Mouse (Mus musculus) right cerebral cortex, postnatal 25 days (tissue): ENCODE data around the gene Gm14137.

ENCODE experiments used
- DNase-seq: peaks from one replicate; pipeline ENCODE4 v3.0.0; 2022

The Gm14137 gene

GRCm38 (mm10) chr2:119172862-119173576 lies 1.3 kb upstream of the Gm14137 start:
- DNase-seq, result no peak

- DNase-seq, result no peak
Measured at GRCm38 (mm10) chr2:119174866-119175265, 557 bp downstream of the Gm14137 start.

- no peak for DNase-seq
Measured at GRCm38 (mm10) chr2:119175614-119176013, 1.3 kb downstream of the Gm14137 start.

GRCm38 (mm10) chr2:119176761-119177160 lies 2.5 kb downstream of the Gm14137 start:
- no peak for DNase-seq

GRCm38 (mm10) chr2:119177384-119177939 lies 3.2 kb downstream of the Gm14137 start:
- DNase-seq, result no peak

- DNase-seq, result no peak
Measured at GRCm38 (mm10) chr2:119182914-119183313, 8.6 kb downstream of the Gm14137 start.

GRCm38 (mm10) chr2:119189029-119189710 lies 14.9 kb downstream of the Gm14137 start:
- DNase-seq, result peak; percentile 77

GRCm38 (mm10) chr2:119190969-119191368 lies 16.7 kb downstream of the Gm14137 start:
- DNase-seq, result no peak

- DNase-seq, result no peak
Measured at GRCm38 (mm10) chr2:119194140-119194539, 19.8 kb downstream of the Gm14137 start.

- DNase-seq, result no peak
Measured at GRCm38 (mm10) chr2:119196316-119197108, 22.2 kb downstream of the Gm14137 start.

- no peak for DNase-seq
Measured at GRCm38 (mm10) chr2:119197493-119197892, 23.2 kb downstream of the Gm14137 start.

GRCm38 (mm10) chr2:119198049-119198448 lies 23.7 kb downstream of the Gm14137 start:
- DNase-seq, result no peak

- DNase-seq, result no peak
Measured at GRCm38 (mm10) chr2:119198934-119199333, 24.6 kb downstream of the Gm14137 start.

GRCm38 (mm10) chr2:119202914-119203453 lies 28.7 kb downstream of the Gm14137 start:
- DNase-seq, result no peak

GRCm38 (mm10) chr2:119203871-119204460 lies 29.7 kb downstream of the Gm14137 start:
- no peak for DNase-seq

GRCm38 (mm10) chr2:119207961-119208343 lies 33.6 kb downstream of the Gm14137 start:
- no peak for DNase-seq

- DNase-seq, result peak; percentile 98
Measured at GRCm38 (mm10) chr2:119208344-119209175, 34.3 kb downstream of the Gm14137 start, which contains the start of the genes Zfyve19 and Dnajc17. Gene Zfyve19, plus strand, starts transcription at chr2:119208617. Gene Dnajc17, minus strand, starts transcription at chr2:119208795.

GRCm38 (mm10) chr2:119209176-119209507 lies 34.8 kb downstream of the Gm14137 start:
- no peak for DNase-seq
